Mouse (Mus musculus) left cerebral cortex, postnatal 25 days (tissue): ENCODE data around the gene Eps8l3. TPM values are rescaled to one million over a fixed set of nuclear protein-coding genes. Genes with fewer than 3 reads are reported as not detected.

Experiments used
- DNase-seq, 2 experiments: peaks; one replicate each; pipeline ENCODE4 v3.0.0; 2022; ENCODE audit warnings: low spot score in 2 of 2, mixed read lengths in 1 of 2
- intact Hi-C: fragments of 180-260 bp; cut with DNase I; formaldehyde crosslinking; loops from one replicate; pipeline ENCODE4 v1.15.1; 2025
- total RNA-seq, 2 experiments: library from RNA; stranded (reverse); gene quantifications; 2 replicates each; pipeline ENCODE4 v1.2.3; 2021

The Eps8l3 gene
- total RNA-seq: not detected

DNA sequence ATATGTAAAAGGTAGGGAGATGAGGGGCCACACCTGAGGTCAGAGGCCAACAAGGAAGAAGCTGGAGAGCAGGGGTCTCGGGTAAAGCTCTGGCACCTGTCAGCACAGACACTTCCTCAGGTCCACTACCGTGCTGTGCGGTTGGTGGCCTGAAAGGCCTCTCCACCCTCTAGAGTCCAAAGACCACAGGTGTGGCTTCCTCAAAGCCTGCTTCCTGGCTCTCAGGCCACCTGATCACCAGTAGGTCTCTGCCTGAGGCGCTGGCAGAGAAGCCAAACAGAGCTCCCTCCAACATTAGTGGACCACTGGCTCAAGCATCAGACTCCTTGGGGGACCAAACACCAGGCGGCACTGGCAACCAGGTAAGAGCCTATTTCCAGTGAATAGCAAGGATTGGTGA lies at the start of gene Eps8l3:
Eps8l3 (plus strand) TSS at position 225 of the 400 bp plus-strand sequence.
- DNase-seq: no peak
- intact Hi-C loops: no loop called here

DNA sequence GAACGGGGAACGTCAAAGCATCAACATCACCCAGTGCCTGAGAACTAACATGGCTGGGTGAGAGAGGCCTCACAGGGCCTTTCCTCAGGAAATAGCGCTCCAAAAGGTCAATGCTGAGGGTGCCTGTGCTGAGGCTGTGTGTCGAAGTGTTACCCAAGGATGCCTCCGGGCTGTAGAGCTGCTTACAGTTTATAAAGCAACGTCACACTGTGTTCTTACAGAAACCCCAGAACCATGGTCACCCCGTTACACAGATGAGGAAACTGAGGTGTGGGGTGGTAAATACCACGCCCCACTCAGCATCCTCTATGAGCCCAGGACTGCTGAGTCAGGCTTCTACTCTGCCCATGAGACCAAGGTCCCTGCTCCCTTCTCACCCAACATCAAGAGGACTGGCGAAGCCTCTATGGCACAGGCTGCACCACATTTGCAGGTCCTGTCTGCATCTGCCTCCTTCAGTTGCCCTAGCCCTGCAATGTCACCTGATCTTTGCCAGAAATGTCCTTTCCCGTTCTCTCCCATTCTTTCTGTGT lies 49.1 kb upstream of the Eps8l3 start:
- no peak for DNase-seq
- intact Hi-C loops: no loop called here

DNA sequence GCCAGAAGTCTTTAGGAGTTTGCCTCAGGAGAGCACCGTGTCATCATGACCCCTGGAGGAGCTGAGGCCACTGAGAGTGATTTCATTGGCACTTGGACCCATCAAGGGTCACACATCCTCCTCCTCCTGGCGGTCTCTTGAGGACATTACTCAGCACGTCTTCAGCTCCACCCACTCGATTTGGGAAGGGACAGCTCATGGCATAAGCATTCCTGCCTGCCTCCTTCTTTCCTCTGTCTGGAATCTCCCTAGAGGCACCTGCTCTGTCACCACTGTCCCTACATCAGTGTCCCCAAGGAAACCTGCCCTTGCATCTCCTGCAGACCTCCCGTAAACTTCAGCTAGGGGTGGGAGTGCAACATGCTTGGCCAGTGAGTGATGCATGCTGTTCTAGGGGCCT lies 48.5 kb upstream of the Eps8l3 start:
- no peak for DNase-seq
- intact Hi-C loops: no loop called here

DNA sequence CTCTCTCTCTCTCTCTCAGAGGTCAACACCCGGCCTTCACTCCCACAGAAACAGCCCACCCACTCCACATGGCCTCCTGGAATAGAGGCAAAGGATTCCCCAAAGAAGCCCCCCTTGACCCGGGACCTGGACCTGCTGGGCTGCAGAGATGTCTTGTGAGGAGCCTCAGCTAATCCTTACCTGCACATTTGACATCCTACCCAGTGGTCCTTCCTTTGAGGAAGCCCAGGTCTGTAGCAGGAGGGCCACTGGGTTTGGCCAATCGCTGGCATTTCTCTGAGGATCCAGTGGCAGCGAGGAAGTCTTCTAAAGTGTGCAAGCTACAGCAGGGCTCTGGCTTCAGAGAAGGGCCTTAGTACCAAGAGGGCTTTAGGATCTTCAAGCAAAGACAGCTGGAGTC lies 48.0 kb upstream of the Eps8l3 start:
- intact Hi-C loops: no loop called here
- DNase-seq: no peak

DNA sequence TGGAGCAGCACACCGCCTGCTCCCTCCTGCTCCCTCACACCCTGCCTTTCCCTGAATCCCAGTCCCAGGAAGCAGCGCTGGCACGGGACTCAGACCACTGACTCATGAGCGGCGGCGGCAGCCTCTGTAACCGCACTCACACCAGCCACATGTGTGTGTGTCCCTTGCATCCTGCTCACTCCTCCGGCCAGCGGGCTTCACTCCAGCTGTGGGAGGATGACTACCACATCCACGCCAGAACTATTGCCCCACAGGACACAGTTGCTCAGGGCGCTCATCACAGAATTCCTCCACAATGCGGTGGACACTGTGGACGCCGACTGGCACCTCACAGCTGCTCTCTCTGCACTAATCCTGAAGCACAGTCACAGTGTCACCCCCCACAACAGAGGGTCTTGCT lies 47.4 kb upstream of the Eps8l3 start:
- no peak for DNase-seq
- intact Hi-C loops: no loop called here

DNA sequence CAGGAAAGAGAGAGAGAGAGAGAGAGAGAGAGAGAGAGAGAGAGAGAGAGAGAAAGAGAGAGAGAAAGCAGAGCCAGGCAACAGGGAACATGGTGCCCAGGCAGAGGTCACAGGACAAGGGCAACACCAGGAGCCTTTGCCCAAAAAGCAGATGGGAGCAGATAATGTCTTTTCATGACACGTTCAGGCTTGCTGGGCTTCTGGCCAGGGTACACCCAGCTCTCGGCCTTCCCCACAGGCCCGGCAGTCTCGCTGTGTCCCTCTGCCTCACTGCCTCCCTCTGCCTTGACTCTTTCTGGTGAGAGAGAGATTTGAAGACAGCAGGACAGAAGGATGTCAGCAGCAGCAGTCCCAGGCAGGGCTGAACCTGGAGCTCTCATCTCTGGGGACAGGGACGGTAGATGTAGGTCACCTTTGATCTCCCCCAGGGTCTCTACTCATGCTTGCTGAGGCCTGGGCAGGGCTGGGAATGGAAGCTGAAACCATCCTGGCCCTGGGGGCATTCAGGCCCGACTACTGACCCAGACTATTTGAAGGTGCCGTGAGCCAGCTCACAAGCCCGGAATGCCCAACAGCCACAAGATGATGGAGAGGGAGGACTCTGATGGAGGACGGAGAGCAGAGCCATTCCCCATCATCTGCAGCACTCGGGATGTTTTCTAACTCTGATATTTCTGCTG lies 45.0 kb upstream of the Eps8l3 start:
- intact Hi-C loops: no loop called here

DNA sequence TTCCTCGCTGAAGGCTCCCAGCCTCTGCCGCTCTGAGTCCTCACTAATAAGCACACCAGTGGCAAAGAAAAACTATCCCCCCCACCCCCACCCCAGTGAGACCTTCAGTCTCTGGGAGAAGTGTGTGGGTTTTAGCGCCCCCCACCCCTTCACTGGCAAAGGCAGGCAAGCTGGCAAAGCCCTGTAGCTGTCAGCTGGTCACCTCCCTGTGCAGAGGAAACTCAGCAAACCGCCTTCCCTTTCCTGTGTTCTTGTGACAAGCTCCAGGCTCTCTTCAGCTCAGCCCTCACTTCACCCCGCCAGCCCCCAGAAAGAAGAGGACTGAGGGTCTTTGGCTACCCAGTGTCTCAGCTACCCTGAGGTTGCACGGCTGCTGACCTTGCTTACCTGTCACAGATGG lies 44.4 kb upstream of the Eps8l3 start:
- intact Hi-C loops: no loop called here
- no peak for DNase-seq

More for the DNA sequence above, 45.0 kb upstream of the Eps8l3 start:
- no peak for DNase-seq

DNA sequence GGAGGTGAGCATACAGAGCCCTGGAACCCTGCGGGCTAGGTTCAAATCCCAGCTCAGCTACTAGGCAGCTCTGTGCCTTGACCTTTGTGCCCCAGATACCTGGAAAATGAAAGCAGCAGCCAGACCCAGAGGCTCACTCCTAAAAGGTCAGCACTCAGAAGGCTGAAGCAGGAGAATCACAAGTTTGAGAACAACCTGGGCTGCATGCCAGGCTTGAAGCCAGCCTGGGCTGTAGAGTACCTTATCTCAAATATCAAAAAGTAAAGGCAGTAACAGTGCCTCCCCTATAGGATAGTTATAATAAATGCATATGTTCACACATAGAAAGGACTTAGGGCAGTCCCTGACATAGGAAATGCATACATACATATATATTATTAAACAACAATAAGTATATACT lies 43.7 kb upstream of the Eps8l3 start:
- no peak for DNase-seq
- intact Hi-C loops: no loop called here

DNA sequence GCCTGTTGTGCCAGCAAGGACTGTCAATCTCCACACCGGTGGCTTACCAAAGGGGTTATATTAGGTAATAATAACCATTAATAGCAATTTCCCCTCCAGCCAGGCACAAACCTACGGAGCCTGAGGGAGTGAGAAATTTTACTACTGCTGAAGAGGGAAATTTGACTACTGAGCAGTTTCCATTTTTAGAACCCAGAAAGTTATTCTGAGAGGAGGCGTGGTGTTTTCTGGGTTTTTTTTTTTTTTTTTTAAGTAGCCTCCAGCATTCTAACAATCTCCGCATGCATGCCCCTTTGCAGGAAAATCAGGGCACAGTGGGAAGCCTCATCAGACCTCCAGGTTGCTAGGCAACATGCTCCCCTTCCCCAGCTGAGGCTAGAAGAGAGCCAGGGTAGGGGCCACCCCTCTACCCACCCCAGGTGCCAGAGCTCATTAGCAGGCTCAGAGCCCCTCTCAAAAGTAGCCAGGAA lies 43.1 kb upstream of the Eps8l3 start:
- peak in 1 of 2 experiments; percentile 31 for DNase-seq
- intact Hi-C loops: no loop called here

DNA sequence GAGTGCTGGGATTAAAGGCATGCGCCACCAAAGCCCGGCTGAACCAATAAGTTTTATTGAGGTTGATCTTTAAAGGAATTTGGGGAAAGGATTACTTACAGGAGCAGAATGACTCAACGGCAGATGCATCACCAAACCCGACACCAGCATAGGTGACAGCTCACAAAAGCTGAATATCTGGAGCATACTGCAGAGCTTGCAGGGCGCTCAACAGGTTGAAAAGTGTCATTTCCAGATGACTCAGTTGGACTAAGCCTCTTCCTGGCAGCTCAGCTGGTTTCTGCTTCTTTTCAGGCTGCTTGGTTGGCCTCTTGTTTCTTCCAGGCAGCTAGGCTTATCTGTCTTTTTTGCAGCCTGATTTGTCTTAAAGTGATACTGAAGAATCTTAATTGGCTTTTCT lies 41.7 kb upstream of the Eps8l3 start:
- DNase-seq: peak in 1 of 2 experiments; percentile 62
- intact Hi-C loops: no loop called here

DNA sequence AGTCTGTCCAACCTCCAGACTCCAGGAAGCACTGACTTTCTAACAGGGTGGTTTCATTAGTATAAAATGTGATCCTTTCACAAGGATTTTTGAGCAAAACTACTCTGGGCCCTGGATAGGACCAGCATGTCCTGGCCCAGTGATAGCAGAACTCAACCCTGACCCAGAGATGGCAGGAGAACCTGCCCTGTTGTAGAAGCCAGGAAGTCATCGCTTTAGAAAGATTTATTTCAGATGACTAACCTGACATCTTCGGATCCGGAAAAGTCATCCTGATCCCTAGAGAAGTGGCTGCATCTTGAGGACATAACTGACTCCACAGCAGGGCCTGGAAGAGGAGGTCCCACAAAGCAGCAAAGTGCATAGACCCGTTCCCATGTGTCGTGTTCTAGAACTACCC lies 37.2 kb upstream of the Eps8l3 start:
- DNase-seq: no peak
- intact Hi-C loops: no loop called here

DNA sequence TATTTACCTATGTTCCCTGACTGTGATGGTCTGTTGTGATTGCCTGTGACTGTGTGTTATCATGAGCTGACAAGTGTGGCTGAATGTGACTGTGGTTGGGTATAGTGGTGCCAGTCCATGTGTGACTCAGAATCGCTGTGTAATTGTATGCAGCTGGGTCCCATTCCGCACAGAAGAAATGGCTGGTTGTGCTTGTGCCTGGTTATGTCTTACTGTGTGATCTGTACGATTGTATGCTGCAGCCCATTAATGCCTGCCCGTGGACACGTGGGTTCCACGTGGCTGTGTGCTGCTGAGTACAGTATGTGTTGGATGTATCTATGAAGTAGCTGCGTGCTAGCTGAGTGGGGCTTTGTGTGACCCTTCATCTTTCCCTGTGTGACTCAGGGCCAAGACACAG lies 36.2 kb upstream of the Eps8l3 start:
- DNase-seq: no peak
- intact Hi-C loops: no loop called here

DNA sequence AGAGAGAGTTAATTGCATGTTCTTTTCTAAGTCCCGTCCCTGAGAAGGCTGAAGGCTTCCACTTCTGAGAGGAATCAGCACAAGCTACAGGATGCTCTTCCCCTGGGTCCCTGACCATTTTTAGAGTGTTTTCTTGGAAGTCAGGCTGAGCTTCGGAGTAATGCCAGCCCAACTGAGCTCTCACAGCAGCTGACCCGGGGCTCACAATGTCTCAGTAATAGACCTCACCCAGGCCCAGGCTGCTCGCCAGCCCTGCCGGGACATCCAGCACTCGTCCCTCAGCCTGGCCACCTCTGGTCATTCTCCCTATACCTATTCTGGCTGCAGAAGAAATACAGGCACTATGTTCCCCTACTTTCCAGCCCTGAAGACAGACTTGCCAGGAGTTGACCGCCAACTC lies 35.7 kb upstream of the Eps8l3 start:
- intact Hi-C loops: no loop called here
- DNase-seq: no peak

DNA sequence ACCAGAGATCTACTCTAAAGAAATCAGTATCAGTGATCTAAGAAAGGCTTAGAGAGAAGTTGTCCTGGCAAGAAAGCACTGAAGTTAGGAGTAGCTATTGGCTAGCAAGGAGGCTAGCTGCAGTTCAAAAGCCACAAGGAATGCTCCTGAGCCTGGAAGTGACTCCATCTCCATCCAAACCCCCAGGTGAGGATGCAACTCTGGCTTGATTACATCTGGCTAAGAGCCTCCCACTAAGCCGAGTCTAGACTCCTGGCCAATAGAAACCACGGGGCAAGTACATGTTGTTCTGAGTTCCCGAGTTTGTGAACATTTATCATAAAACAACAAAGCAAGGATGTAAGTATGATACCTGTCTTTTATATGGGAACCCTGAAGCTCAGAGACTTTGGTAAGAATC lies 33.6 kb upstream of the Eps8l3 start:
- no peak for DNase-seq
- intact Hi-C loops: no loop called here

DNA sequence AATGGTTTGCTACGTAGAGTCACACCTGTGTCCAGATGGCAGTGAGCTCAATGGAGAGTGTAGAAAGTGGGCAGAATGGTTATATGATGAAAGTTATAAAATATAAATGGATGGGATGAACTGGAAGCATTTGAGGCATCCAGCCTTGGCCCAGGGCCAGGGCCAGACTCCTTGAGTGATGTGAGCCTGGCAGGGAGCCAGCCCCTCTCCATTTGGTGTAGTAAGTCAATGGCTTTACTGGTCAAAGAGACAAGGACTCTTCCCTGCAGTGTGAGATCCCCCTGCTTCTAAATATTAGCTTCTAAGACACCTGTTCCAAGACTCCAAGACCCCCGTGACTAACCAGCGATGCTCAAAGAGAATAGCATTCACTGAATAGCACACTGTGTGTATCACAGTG lies 33.0 kb upstream of the Eps8l3 start:
- intact Hi-C loops: no loop called here
- DNase-seq: no peak

DNA sequence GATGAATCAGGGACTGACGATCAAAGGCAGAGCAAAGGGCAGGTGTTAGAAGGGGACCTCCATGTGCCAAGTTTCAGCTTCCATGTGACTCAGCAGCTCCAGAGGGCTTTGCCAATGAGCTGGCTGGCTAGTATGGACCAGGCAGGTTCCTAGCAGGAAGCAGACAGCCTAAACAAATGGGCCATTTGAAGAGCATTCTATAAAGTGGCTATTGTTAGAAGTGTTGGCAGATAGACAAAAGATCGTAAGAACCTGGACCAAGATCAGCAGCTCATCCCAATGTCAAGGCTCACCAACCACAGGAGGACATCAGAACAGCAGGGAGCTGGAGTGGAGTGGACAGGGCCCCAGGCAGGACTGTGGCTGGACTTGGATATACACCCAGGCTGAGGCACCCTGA lies 32.5 kb upstream of the Eps8l3 start:
- DNase-seq: no peak
- intact Hi-C loops: no loop called here

DNA sequence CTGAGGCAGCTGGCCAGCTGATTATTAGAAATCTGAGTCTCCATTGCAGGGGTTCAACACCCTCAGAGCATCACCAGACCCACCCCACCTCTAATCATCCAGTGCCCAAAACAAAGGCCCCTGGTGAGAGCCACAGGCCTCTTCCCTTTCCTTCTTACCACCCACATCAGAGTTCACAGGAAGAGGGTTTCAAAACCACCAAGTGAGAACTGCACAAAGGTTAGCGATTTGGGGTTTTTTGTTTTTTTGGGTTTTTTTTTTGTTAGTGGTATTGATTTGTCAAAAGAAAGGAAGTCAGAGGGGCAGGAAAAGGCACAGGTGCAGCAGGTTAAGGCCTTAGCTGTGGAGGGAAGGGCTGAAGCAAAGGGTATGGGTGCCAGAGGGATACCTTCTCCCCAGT lies 30.9 kb upstream of the Eps8l3 start:
- DNase-seq: no peak
- intact Hi-C loops: no loop called here

DNA sequence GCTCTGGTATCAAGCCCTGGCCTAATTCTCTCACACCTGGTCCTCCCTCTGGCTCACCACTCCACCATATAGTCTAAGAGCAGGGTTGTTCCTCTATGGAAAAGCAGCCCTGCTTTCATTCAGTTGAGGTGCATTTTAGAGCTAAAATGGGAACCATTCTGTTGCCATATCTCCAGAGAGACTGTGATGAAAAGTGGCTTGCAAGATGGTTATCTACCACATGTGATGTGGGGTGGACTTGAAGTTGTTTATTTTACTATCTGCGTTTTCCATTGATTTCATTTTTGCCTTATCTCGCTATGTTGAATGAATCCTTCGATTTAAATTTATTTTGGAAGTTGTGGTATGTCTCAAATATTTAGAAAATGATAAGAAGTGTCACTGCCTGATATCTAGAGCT lies 30.2 kb upstream of the Eps8l3 start:
- DNase-seq: no peak
- intact Hi-C loops: no loop called here

DNA sequence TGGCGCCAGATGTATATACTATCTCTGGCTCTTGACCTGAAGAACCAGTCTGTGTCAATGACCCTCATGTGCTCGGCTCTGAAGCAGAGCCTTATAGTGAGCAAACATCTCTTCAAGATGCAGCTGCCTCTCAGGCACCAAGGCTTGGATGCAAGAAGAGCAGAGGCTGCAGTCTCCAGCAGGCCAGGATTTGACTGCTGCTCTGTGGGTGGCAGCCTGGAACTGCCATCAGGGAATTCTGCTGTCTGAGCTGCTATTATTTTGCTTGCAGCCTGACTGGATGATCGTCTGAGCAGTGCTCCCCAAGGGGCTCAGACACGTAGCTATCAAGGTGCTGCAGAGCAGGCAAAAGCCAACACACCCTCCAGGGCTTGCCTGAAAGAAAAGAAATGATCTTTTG lies 28.9 kb upstream of the Eps8l3 start:
- DNase-seq: peak in 1 of 2 experiments; percentile 69

DNA sequence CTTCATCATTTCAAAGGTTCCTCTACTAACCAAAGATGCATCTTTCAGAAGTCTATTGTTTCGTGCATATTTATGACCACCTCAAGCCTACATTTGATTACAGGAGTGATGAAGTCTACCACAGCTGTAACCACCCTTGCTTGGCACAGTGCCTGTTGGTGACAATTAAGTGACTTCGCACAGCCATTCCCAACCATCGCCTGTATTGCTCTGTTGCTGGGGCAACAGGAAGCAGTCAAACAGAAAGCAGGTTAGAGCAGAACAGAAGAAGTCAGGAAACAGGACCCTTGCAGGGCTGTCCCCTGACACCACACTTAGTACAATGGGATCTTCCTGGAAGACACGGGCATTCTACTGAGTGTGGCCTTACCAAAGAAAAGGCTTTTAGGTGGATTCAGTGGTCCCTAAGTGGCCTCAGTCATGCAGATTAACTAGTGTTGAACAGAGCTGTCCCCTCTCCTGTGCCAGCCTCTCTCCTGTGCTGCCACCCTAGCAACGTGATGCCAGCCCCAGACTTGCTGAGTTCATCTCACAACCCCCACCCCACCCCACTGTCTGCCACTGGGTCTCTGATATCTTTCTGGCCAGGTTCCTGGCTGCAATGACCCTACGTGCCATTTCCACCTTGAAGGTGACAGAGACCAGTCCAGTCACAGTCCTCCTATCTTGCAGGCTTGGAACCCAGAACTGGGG lies 27.9 kb upstream of the Eps8l3 start:
- intact Hi-C loops: no loop called here
- DNase-seq: no peak

More for the DNA sequence above, 28.9 kb upstream of the Eps8l3 start:
- intact Hi-C loops: no loop called here

DNA sequence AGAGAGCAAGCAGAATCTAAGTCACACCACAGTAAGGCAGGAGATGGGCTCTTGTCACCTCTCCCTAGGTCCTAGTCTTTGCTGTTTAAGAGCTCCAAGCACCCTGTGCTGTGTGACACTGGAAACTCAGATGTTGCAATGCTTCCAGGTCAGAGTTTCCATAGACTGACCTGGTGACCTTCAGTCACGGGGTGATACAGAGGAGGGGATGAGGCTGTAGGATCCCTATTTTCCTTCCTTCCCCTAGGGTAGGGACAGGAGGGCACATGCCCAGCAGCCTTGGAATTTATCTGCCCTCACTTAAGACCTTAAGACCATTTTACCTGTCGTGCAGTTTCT lies 27.4 kb upstream of the Eps8l3 start:
- DNase-seq: no peak
- intact Hi-C loops: no loop called here
